Mouse (Mus musculus) embryonic facial prominence, embryonic 12.5 days (tissue): ENCODE measurements around the gene Hnrnph1. TPM values are rescaled to one million over a fixed set of nuclear protein-coding genes. Genes with fewer than 3 reads are reported as not detected.
"Not testable (repeated sequence)": the region's sequence is repeated elsewhere in the genome, so short reads cannot be mapped to it uniquely, and the experiment has no call there.

Experiments used
- ATAC-seq: fragments of 200-750 bp; cut with Nextera tagmentation; 2 replicates; pipeline ENCODE4 v1.8.0; 2017; ENCODE audit not compliant: insufficient number of reproducible peaks, insufficient read depth, low FRiP score, low TSS enrichment
- H3K27ac ChIP-seq: fragments of 300-500 bp; sonication (generic); 2 replicates; pipeline ENCODE4 v1.5.1; 2016; ENCODE audit warnings: mild to moderate bottlenecking
- H3K27me3 ChIP-seq: fragments of 300-500 bp; sonication (generic); 2 replicates; pipeline ENCODE4 v1.6.1; 2016; ENCODE audit warnings: mild to moderate bottlenecking, moderate library complexity
- H3K36me3 ChIP-seq: fragments of 300-500 bp; sonication (generic); 2 replicates; pipeline ENCODE4 v1.6.1; 2016; ENCODE audit warnings: mild to moderate bottlenecking
- H3K4me1 ChIP-seq: fragments of 300-500 bp; sonication (generic); 2 replicates; pipeline ENCODE4 v1.6.1; 2016
- H3K4me2 ChIP-seq: fragments of 300-500 bp; sonication (generic); replicated peaks from 2 replicates; pipeline ENCODE4 v1.6.1; 2016; ENCODE audit warnings: mild to moderate bottlenecking, moderate library complexity
- H3K4me3 ChIP-seq: fragments of 300-500 bp; sonication (generic); 2 replicates; pipeline ENCODE4 v1.5.1; 2016; ENCODE audit warnings: mild to moderate bottlenecking
- H3K9ac ChIP-seq: fragments of 300-500 bp; sonication (generic); 2 replicates; pipeline ENCODE4 v1.6.1; 2016; ENCODE audit warnings: mild to moderate bottlenecking, moderate library complexity
- H3K9me3 ChIP-seq: fragments of 300-500 bp; sonication (generic); 2 replicates; pipeline ENCODE4 v1.6.1; 2016; ENCODE audit warnings: mild to moderate bottlenecking, moderate library complexity
- WGBS: fragments of 180-500 bp; shearing (Covaris S2); methylation state at CpG from one replicate; pipeline ENCODE4 v1.1.7; 2016; 5-methylcytosine and 5-hydroxymethylcytosine counted together
- polyA plus RNA-seq: library from polyadenylated mRNA; unstranded; fragments of >200 nt; fragmentation: Nextera tagmentation; extraction: Ambion mirVana; gene quantifications from 2 replicates; pipeline ENCODE4 v1.2.1, GENCODE M21; 2016

Hnrnph1 gene
- polyA plus RNA-seq, 1 experiment from 2014 or later, result 605 TPM

GRCm38 (mm10) chr11:50355395-50355794, 21.4 kb upstream of the Hnrnph1 start:
- H3K4me3 ChIP-seq, result no peak overlapping the region
- WGBS, result 63% methylated on average over 1 of the region's 1 CpGs
- no peak for ATAC-seq

DNA sequence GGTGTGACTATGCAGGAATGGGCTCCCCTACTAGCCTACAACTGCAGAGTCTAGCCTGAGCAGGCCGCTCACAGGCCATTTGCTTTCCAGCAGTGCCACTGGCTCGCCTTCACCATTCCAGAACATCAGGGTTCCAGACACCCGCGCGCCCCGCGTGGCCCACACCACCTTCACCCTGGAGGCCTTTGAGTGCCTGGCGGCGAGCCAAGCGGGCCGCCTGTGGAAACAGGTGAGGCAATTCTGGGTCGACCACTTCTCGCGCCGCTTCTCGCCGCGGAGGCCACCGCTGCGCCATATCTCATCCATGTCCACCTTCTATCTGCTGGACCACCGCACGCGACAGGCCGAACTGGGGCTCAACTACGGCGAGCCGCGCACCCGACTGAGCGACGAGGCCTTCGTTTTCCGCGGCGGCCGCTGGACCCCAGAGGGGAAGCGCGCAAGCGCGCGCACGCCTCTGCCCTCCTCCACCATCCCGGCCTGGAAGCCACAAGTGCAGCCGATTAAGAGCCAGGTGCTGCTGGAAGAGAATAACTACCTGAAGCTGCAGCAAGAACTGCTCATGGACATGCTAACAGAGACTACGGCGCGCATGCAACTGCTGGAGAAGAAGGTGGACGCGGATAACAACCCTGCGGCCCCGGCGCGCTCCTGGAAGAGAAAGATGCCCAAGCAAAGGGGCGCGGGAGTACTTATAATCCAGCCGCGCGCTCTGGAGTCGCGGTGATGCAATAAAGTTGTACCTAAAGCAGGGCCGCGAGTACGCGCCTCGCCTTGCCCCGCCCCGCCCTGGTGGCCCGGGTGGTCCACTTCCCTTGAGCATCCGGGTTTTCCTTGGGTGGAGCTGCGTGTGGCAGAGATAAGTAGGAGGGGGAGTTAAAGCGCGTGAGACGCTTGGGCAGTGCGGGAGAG, 17.6 kb upstream of the Hnrnph1 start:
- Histone ChIP-seq H3K4me2 (peak overlapping the region; percentile 90), H3K27me3 (peaks cover 22% of the 10 kb centered on the region; the same call in 1 of the 2 replicates), H3K4me1 (0 out of 2 replicates have a peak, but pooled peaks cover 3% of the 10 kb centered on the region), H3K27ac (peak overlapping the region; percentile 8; the same call in 1 of the 2 replicates), H3K36me3 (no peaks in the 10 kb centered on the region), H3K9me3 (no peaks in the 10 kb centered on the region), H3K4me3 (peak overlapping the region; percentile 53), H3K9ac (peak overlapping the region; percentile 52)
- ATAC-seq, result no peak
- WGBS, result 2% methylated on average over 74 of the region's 74 CpGs

More at GRCm38 (mm10) chr11:50355395-50355794, 21.4 kb upstream of the Hnrnph1 start:
- Histone ChIP-seq H3K27me3 (peaks cover 18% of the 10 kb centered on the region; the same call in 1 of the 2 replicates), H3K36me3 (no peaks in the 10 kb centered on the region), H3K27ac (no peak overlapping the region), H3K4me2 (no peak overlapping the region), H3K9ac (no peak overlapping the region), H3K9me3 (no peaks in the 10 kb centered on the region), H3K4me1 (0 out of 2 replicates have a peak, but pooled peaks cover 3% of the 10 kb centered on the region)

DNA sequence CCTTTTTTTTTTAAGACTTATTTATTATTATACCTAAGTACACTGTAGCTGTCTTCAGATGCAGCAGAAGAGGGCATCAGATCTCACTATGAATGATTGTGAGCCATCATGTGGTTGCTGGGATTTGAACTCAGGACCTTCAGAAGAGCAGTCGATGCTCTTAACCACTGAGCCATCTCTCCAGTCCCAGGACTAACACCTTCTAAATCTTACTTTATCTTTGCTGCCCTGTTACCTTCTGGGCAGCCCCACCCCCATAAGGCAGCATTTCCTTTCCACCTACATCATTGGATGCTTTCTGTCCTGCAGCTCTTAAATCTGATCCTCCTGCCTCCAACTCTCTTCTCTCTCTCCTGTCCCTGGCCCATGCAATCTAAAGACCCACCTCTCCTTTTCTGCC, 15.5 kb upstream of the Hnrnph1 start:
- not testable (repeated sequence) for H3K9ac ChIP-seq, H3K9me3 ChIP-seq, H3K4me2 ChIP-seq, ATAC-seq, H3K27ac ChIP-seq, H3K4me1 ChIP-seq, H3K36me3 ChIP-seq, H3K4me3 ChIP-seq
- 76% methylated on average over 1 of the region's 1 CpGs for WGBS
- peaks cover 22% of the 10 kb centered on the region; the same call in 1 of the 2 replicates for H3K27me3 ChIP-seq

DNA sequence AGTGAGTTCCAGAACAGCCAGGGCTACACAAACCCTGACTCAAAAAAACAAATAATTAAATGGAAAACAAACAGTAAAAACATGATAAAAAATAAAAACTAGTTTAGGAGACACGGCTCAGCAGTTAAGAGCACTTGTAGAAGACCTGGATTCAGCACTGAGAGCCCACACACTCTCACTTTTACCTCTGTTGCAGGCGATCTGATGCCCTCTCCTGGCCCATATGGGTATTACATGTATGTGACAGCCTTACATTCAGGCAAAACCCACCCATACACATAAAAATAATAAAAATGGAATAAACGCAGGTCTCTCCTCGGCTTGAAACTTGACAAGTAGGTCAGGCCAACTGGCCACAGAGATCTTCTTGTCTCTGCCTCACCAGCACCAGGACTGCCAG, 12.2 kb upstream of the Hnrnph1 start:
- Histone ChIP-seq H3K4me1 (no peaks in the 10 kb centered on the region), H3K27ac (no peak overlapping the region), H3K4me3 (no peak overlapping the region), H3K36me3 (no peaks in the 10 kb centered on the region), H3K27me3 (0 out of 2 replicates have a peak, but pooled peaks cover 7% of the 10 kb centered on the region), H3K9me3 (no peaks in the 10 kb centered on the region), H3K4me2 (no peak overlapping the region), H3K9ac (no peak overlapping the region)
- no peak for ATAC-seq
- WGBS, result 9% methylated on average over 4 of the region's 4 CpGs

DNA sequence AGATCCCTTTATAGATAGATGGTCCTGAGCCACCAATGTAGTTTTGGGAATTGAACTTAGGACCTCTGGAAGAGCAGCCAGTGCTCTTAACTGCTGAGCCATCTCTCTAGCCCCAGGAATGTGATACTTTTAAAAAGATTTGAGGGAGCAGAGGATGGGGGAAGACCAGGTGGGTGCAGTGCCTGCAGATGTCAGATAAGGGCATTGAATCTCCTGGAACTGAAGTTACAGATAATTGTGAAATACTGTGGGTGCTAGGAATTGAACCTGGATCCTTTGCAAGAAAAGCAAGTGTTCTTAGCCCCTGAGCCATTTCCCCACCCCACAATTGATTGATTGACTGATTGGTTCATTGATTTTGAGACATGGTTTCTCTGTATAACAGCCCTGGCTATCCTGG, 11.5 kb upstream of the Hnrnph1 start:
- Histone ChIP-seq H3K4me1 (no peaks in the 10 kb centered on the region), H3K36me3 (no peaks in the 10 kb centered on the region), H3K4me2 (no peak overlapping the region), H3K4me3 (no peak overlapping the region), H3K27me3 (0 out of 2 replicates have a peak, but pooled peaks cover 4% of the 10 kb centered on the region), H3K9me3 (no peaks in the 10 kb centered on the region), H3K27ac (no peak overlapping the region), H3K9ac (no peak overlapping the region)
- no peak for ATAC-seq

- no peaks in the 10 kb centered on the region for H3K36me3 ChIP-seq
- WGBS, result 92% methylated on average over 9 of the region's 9 CpGs
- no peak overlapping the region for H3K9ac ChIP-seq
- no peaks in the 10 kb centered on the region for H3K4me1 ChIP-seq
- ATAC-seq, result no peak
- no peak overlapping the region for H3K27ac ChIP-seq
- H3K4me2 ChIP-seq, result no peak overlapping the region
- H3K9me3 ChIP-seq, result no peaks in the 10 kb centered on the region
- H3K4me3 ChIP-seq, result no peak overlapping the region
- H3K27me3 ChIP-seq, result no peaks in the 10 kb centered on the region
These were observed 9.3 kb upstream of the Hnrnph1 start for GRCm38 (mm10) chr11:50367531-50367930.

DNA sequence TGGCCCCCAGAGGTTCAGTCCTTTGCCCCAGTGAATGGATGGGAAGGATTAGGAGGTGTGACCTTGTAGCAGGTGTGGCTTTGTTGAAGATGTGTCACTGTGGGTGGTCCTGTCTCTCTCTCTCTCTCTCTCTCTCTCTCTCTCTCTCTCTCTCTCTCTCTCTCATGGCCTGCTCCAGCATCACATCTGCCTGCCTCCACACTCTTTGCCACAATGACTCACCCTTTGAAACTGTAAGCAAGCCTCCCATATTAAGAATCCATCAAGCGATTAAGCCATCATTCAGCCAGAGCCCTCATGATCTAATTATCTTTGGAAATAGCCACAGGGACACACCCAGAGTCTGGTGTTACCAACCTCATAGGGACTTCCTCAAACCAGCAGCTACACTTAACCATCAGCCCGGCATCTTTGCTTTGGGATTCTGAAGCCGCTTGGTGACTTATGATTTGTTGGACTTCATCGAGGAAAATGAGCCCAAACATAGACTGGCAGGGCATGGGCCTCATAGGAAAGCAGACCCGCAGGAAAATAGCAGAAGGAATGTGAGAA, 7.4 kb upstream of the Hnrnph1 start:
- Histone ChIP-seq H3K9ac (no peak overlapping the region), H3K9me3 (no peaks in the 10 kb centered on the region), H3K36me3 (no peaks in the 10 kb centered on the region), H3K4me3 (no peak overlapping the region), H3K27ac (no peak overlapping the region), H3K27me3 (no peaks in the 10 kb centered on the region), H3K4me2 (no peak overlapping the region), H3K4me1 (no peaks in the 10 kb centered on the region)
- ATAC-seq, result no peak
- WGBS, result 90% methylated on average over 5 of the region's 5 CpGs

DNA sequence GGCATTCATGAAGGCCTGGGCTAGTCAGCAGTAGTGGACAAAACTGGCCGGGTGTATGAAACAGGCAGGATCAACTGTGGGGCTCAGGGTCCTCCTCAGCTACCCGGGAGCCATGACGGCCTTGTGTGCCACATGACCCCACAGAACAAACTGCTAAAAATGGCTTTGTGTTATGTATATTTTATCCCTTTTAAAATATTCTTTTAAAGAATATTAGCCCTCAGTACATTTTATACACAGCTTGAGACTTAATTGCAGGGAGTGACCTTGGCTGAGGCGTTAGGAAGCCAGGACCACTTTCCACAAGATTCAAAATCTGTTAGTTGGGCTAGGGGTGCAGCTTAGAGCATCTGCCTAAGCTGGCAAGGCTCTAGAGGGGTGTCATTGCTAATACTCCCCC, 5.8 kb upstream of the Hnrnph1 start:
- peak overlapping the region; percentile 55 for H3K4me2 ChIP-seq
- H3K36me3 ChIP-seq, result no peaks in the 10 kb centered on the region
- H3K9ac ChIP-seq, result no peak overlapping the region
- ATAC-seq, result no peak
- peaks cover 2% of the 10 kb centered on the region; the same call in 1 of the 2 replicates for H3K4me1 ChIP-seq
- WGBS, result 49% methylated on average over 4 of the region's 4 CpGs
- H3K9me3 ChIP-seq, result no peaks in the 10 kb centered on the region
- H3K27me3 ChIP-seq, result no peaks in the 10 kb centered on the region
- H3K4me3 ChIP-seq, result no peak overlapping the region
- no peak overlapping the region for H3K27ac ChIP-seq

- Histone ChIP-seq H3K9me3 (no peaks in the 10 kb centered on the region), H3K27me3 (no peaks in the 10 kb centered on the region), H3K4me1 (peaks cover 7% of the 10 kb centered on the region; the same call in 1 of the 2 replicates), H3K27ac (0 out of 2 replicates have a peak overlapping the region, but pooled peaks have one; percentile 50), H3K9ac (peak overlapping the region; percentile 16; the same call in 1 of the 2 replicates), H3K4me2 (peak overlapping the region; percentile 55), H3K36me3 (no peaks in the 10 kb centered on the region), H3K4me3 (peak overlapping the region; percentile 35)
- no peak for ATAC-seq
- 1% methylated on average over 18 of the region's 18 CpGs for WGBS
These were observed 5.4 kb upstream of the Hnrnph1 start for GRCm38 (mm10) chr11:50371399-50371841.

DNA sequence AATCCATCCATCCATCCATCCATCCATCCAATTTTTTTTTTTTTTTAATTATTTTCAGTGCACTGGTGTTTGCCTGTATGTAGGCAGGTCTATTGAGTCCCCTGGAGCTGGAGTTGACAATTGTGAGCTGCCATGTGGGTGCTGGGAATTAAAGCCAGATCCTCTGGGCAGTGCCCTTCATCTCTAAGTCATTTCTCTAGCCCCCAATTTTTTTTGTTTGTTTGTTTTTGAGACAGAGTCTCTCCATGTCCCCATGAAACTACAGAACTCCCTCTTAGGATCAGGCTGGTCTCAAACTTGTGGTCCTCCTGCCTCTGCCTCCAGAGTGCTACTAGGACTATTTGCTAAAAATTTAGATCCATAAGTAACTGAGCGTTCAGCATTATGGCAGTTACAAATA, 4.9 kb upstream of the Hnrnph1 start:
- peak overlapping the region; percentile 16; the same call in 1 of the 2 replicates for H3K9ac ChIP-seq
- peaks cover 8% of the 10 kb centered on the region; the same call in 1 of the 2 replicates for H3K4me1 ChIP-seq
- WGBS, result 96% methylated on average over 1 of the region's 1 CpGs
- H3K4me2 ChIP-seq, result peak overlapping the region; percentile 55; the same call in 1 of the 2 replicates
- no peaks in the 10 kb centered on the region for H3K36me3 ChIP-seq
- no peak for ATAC-seq
- H3K9me3 ChIP-seq, result no peaks in the 10 kb centered on the region
- no peaks in the 10 kb centered on the region for H3K27me3 ChIP-seq
- H3K4me3 ChIP-seq, result no peak overlapping the region
- no peak overlapping the region for H3K27ac ChIP-seq

DNA sequence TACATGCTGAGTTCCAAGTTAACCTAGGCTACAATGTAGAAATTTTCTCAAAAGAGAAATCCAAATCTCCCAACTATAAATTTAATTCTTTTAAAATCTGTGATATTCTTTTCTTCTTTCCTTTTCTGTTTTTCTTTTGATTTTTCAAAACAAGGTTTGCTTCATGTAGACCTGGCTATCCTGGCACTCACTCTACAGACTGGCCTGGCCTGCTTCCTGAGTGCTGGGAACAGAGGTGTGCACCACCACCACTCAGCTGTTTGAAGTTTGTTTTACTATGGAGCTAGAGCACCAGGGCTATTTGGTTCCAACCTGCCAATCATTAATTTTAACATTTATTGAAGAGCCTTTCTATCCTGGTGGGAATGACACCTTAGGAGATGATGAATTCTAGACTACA, 3.7 kb upstream of the Hnrnph1 start:
- ATAC-seq, result no peak
- Histone ChIP-seq H3K4me2 (no peak overlapping the region), H3K27ac (no peak overlapping the region), H3K4me3 (no peak overlapping the region), H3K9me3 (no peaks in the 10 kb centered on the region), H3K36me3 (no peaks in the 10 kb centered on the region), H3K4me1 (peaks cover 8% of the 10 kb centered on the region; the same call in 1 of the 2 replicates), H3K27me3 (no peaks in the 10 kb centered on the region), H3K9ac (no peak overlapping the region)

DNA sequence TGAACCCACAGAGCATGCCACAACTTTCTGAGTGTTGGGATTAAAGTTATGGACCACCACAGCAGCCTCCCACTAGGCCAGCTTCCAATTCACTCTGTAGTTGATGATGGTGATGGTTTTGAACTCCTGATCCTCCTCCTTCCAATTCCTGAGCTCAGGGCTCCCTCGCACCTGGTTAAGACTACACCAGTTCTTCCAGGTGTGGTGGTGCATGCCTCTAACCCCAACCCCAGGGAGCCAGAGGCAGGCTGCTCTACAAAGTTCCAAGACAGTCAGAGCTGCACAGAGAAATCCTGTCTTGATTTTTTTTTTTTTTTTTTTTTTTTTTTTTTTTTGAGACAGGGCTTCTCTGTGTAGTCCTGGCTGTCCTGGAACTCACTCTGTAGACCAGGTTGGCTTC, 3.2 kb upstream of the Hnrnph1 start:
- no peaks in the 10 kb centered on the region for H3K27me3 ChIP-seq
- H3K27ac ChIP-seq, result no peak overlapping the region
- ATAC-seq, result no peak
- peaks cover 8% of the 10 kb centered on the region; the same call in 1 of the 2 replicates for H3K4me1 ChIP-seq
- no peaks in the 10 kb centered on the region for H3K36me3 ChIP-seq
- H3K9ac ChIP-seq, result no peak overlapping the region
- no peak overlapping the region for H3K4me3 ChIP-seq
- no peaks in the 10 kb centered on the region for H3K9me3 ChIP-seq
- 97% methylated on average over 1 of the region's 1 CpGs for WGBS
- no peak overlapping the region for H3K4me2 ChIP-seq
